Mouse (Mus musculus): Measurements from ENCODE around the gene Camkk2. TPM values are rescaled to one million over a fixed set of nuclear protein-coding genes. Genes with fewer than 3 reads are reported as not detected.

Gene Camkk2
- 9.6 and 11.5 TPM in 2 replicates for polyA plus RNA-seq (2015; fragmentation: Nextera tagmentation; extraction: Ambion mirVana)

GRCm38 (mm10) chr5:122779277-122779834, at the start of gene Camkk2:
TSS of gene Camkk2 (minus strand) at chr5:122779409.
- peak within 1 kb of the TSS; percentile 93 for H3K9ac ChIP-seq
- no peaks in the 10 kb centered on the region for H3K9me3 ChIP-seq (replicated peaks)
- 0 out of 2 replicates have a peak, but pooled peaks cover 3% of the 10 kb centered on the region for H3K36me3 ChIP-seq
- peak within 1 kb of the TSS; percentile 95 for H3K4me2 ChIP-seq
- DNase-seq (peak; percentile 59), ATAC-seq (ENCODE audit: low read depth) (peak; percentile 72)
- H3K4me3 ChIP-seq (replicated peaks): peak within 1 kb of the TSS; percentile 83
- under 1% methylated on average over 62 of the region's 63 CpGs for WGBS (ENCODE audit: insufficient replicate concordance)
- H3K27me3 ChIP-seq: no peaks in the 10 kb centered on the region
- peak within 1 kb of the TSS; percentile 76 for H3K27ac ChIP-seq
- H3K4me1 ChIP-seq (replicated peaks): peaks cover 55% of the 10 kb centered on the region

- Histone ChIP-seq H3K9me3 (replicated peaks) (no peaks in the 10 kb centered on the region), H3K9ac (no peak overlapping the region), H3K27me3 (no peaks in the 10 kb centered on the region), H3K4me3 (replicated peaks) (no peak overlapping the region), H3K4me1 (replicated peaks) (peaks cover 35% of the 10 kb centered on the region), H3K27ac (no peak overlapping the region), H3K36me3 (no peaks in the 10 kb centered on the region), H3K4me2 (no peak overlapping the region)
- ATAC-seq (ENCODE audit: low read depth) (no peak), DNase-seq (no peak)
- 81% methylated on average over 8 of the region's 8 CpGs for WGBS (ENCODE audit: insufficient replicate concordance)
Measured at GRCm38 (mm10) chr5:122825099-122825498, 45.9 kb upstream of the Camkk2 start.

GRCm38 (mm10) chr5:122824450-122824849, 45.2 kb upstream of the Camkk2 start:
- peaks cover 1% of the 10 kb centered on the region for H3K36me3 ChIP-seq
- WGBS (ENCODE audit: insufficient replicate concordance): 63% methylated on average over 6 of the region's 6 CpGs
- ATAC-seq (ENCODE audit: low read depth): no peak

GRCm38 (mm10) chr5:122823976-122824375, 44.8 kb upstream of the Camkk2 start:
- 68% methylated on average over 1 of the region's 1 CpGs for WGBS (ENCODE audit: insufficient replicate concordance)
- DNase-seq (no peak), ATAC-seq (ENCODE audit: low read depth) (no peak)
- peaks cover 5% of the 10 kb centered on the region for H3K36me3 ChIP-seq
- no peak overlapping the region for H3K4me3 ChIP-seq (replicated peaks)
- H3K27ac ChIP-seq: peak overlapping the region; percentile 68
- no peak overlapping the region for H3K9ac ChIP-seq
- H3K9me3 ChIP-seq (replicated peaks): no peaks in the 10 kb centered on the region
- no peaks in the 10 kb centered on the region for H3K27me3 ChIP-seq
- H3K4me1 ChIP-seq (replicated peaks): peaks cover 45% of the 10 kb centered on the region
- H3K4me2 ChIP-seq: no peak overlapping the region

More at GRCm38 (mm10) chr5:122824450-122824849, 45.2 kb upstream of the Camkk2 start:
- no peak for DNase-seq
- Histone ChIP-seq H3K4me3 (replicated peaks) (no peak overlapping the region), H3K27me3 (no peaks in the 10 kb centered on the region), H3K4me1 (replicated peaks) (peaks cover 41% of the 10 kb centered on the region), H3K4me2 (no peak overlapping the region), H3K9ac (no peak overlapping the region), H3K9me3 (replicated peaks) (no peaks in the 10 kb centered on the region), H3K27ac (no peak overlapping the region)

GRCm38 (mm10) chr5:122822441-122822840, 43.2 kb upstream of the Camkk2 start:
- Histone ChIP-seq H3K27ac (peak overlapping the region; percentile 95; the same call in 1 of the 2 replicates), H3K27me3 (no peaks in the 10 kb centered on the region), H3K9ac (no peak overlapping the region), H3K4me2 (0 out of 2 replicates have a peak overlapping the region, but pooled peaks have one; percentile 75), H3K4me3 (replicated peaks) (no peak overlapping the region), H3K36me3 (peaks cover 20% of the 10 kb centered on the region), H3K9me3 (replicated peaks) (no peaks in the 10 kb centered on the region), H3K4me1 (replicated peaks) (peaks cover 53% of the 10 kb centered on the region)
- DNase-seq (no peak), ATAC-seq (ENCODE audit: low read depth) (no peak)
- WGBS (ENCODE audit: insufficient replicate concordance): 54% methylated on average over 4 of the region's 4 CpGs

GRCm38 (mm10) chr5:122821524-122821885, 42.3 kb upstream of the Camkk2 start:
- Histone ChIP-seq H3K4me2 (peak overlapping the region; percentile 75), H3K27ac (peak overlapping the region; percentile 95), H3K27me3 (no peaks in the 10 kb centered on the region), H3K36me3 (peaks cover 29% of the 10 kb centered on the region), H3K4me3 (replicated peaks) (peak overlapping the region; percentile 74), H3K9me3 (replicated peaks) (no peaks in the 10 kb centered on the region), H3K4me1 (replicated peaks) (peaks cover 53% of the 10 kb centered on the region), H3K9ac (peak overlapping the region; percentile 66; the same call in 1 of the 2 replicates)
- WGBS (ENCODE audit: insufficient replicate concordance): 1% methylated on average over 10 of the region's 10 CpGs
- ATAC-seq (ENCODE audit: low read depth) (peak; percentile 47), DNase-seq (no peak)

- peak; percentile 99 for ATAC-seq (ENCODE audit: low read depth)
- H3K4me1 ChIP-seq (replicated peaks): peaks cover 53% of the 10 kb centered on the region
- H3K9ac ChIP-seq: peak within 1 kb of the TSS; percentile 84
- DNase-seq: peak; percentile 91
- H3K4me2 ChIP-seq: peak within 1 kb of the TSS; percentile 75
- peak within 1 kb of the TSS; percentile 74 for H3K4me3 ChIP-seq (replicated peaks)
- WGBS (ENCODE audit: insufficient replicate concordance): under 1% methylated on average over 55 of the region's 55 CpGs
- H3K27ac ChIP-seq: peak within 1 kb of the TSS; percentile 95
- H3K9me3 ChIP-seq (replicated peaks): no peaks in the 10 kb centered on the region
- H3K36me3 ChIP-seq: peaks cover 33% of the 10 kb centered on the region
- H3K27me3 ChIP-seq: no peaks in the 10 kb centered on the region
Measured at GRCm38 (mm10) chr5:122820777-122821523, 41.7 kb upstream of the Camkk2 start, which contains the start of gene Anapc5. TSS of gene Anapc5 (minus strand) at chr5:122821339.

GRCm38 (mm10) chr5:122812699-122813098, 33.5 kb upstream of the Camkk2 start:
- DNase-seq (no peak), ATAC-seq (ENCODE audit: low read depth) (no peak)
- H3K4me2 ChIP-seq: no peak overlapping the region
- no peaks in the 10 kb centered on the region for H3K27me3 ChIP-seq
- peaks cover 8% of the 10 kb centered on the region for H3K4me1 ChIP-seq (replicated peaks)
- H3K9me3 ChIP-seq (replicated peaks): no peaks in the 10 kb centered on the region
- peaks cover 95% of the 10 kb centered on the region for H3K36me3 ChIP-seq
- H3K27ac ChIP-seq: no peak overlapping the region
- no peak overlapping the region for H3K4me3 ChIP-seq (replicated peaks)
- H3K9ac ChIP-seq: no peak overlapping the region
- WGBS (ENCODE audit: insufficient replicate concordance): 70% methylated on average over 3 of the region's 3 CpGs

- no peaks in the 10 kb centered on the region for H3K9me3 ChIP-seq (replicated peaks)
- peaks cover 96% of the 10 kb centered on the region for H3K36me3 ChIP-seq
- H3K9ac ChIP-seq: no peak overlapping the region
- H3K27me3 ChIP-seq: no peaks in the 10 kb centered on the region
- no peak overlapping the region for H3K27ac ChIP-seq
- ATAC-seq (ENCODE audit: low read depth) (no peak), DNase-seq (peak; percentile 69)
- no peak overlapping the region for H3K4me3 ChIP-seq (replicated peaks)
- H3K4me1 ChIP-seq (replicated peaks): peaks cover 8% of the 10 kb centered on the region
- WGBS (ENCODE audit: insufficient replicate concordance): 84% methylated on average over 9 of the region's 9 CpGs
- H3K4me2 ChIP-seq: no peak overlapping the region
Measured at GRCm38 (mm10) chr5:122811364-122812079, 32.3 kb upstream of the Camkk2 start.

GRCm38 (mm10) chr5:122805503-122805902, 26.3 kb upstream of the Camkk2 start:
- H3K9me3 ChIP-seq (replicated peaks): no peaks in the 10 kb centered on the region
- H3K9ac ChIP-seq: no peak overlapping the region
- no peak for ATAC-seq (ENCODE audit: low read depth)
- H3K36me3 ChIP-seq: peaks cover 99% of the 10 kb centered on the region
- peaks cover 26% of the 10 kb centered on the region for H3K4me1 ChIP-seq (replicated peaks)
- H3K4me3 ChIP-seq (replicated peaks): no peak overlapping the region
- no peak overlapping the region for H3K4me2 ChIP-seq
- no peak for DNase-seq
- no peaks in the 10 kb centered on the region for H3K27me3 ChIP-seq
- H3K27ac ChIP-seq: no peak overlapping the region
- WGBS (ENCODE audit: insufficient replicate concordance): 70% methylated on average over 3 of the region's 3 CpGs

- no peak for ATAC-seq (ENCODE audit: low read depth)
- no peak for DNase-seq
- Histone ChIP-seq H3K9ac (no peak overlapping the region), H3K9me3 (replicated peaks) (no peaks in the 10 kb centered on the region), H3K4me1 (replicated peaks) (peaks cover 46% of the 10 kb centered on the region), H3K36me3 (peaks cover 100% of the 10 kb centered on the region), H3K27ac (0 out of 2 replicates have a peak overlapping the region, but pooled peaks have one; percentile 7), H3K4me3 (replicated peaks) (no peak overlapping the region), H3K27me3 (no peaks in the 10 kb centered on the region), H3K4me2 (no peak overlapping the region)
- WGBS (ENCODE audit: insufficient replicate concordance): 83% methylated on average over 9 of the region's 9 CpGs
Measured at GRCm38 (mm10) chr5:122802706-122803105, 23.5 kb upstream of the Camkk2 start.

All from liver, embryonic 13.5 days (tissue).